Mouse (Mus musculus): ENCODE measurements around the gene Gm5105. TPM values are rescaled to one million over a fixed set of nuclear protein-coding genes. Genes with fewer than 3 reads are reported as not detected.
A peak's percentile ranks its signal among the peaks of the same experiment; 100 is the strongest.

Gene Gm5105
- total and polyA plus RNA-seq, 3 experiments = not detected

DNA sequence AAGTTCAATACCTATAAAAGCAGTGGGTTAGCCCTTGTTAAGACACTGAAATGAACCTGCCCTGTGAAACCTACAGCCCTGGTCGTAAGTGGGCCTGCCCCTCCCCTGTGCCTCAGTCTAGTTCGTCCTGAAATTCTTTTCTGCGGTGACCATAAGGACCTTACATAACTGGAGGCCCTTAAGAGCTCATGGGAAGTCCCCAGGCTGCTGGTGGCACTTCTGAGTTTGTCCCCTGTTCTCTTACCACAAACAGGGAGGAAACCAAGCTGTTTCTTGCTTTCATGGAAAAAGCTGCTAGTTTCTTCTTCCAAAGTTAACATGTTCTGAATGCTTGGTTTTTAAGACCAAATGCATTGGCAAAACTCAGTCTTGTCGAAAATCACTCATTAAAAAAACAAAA, 65.3 kb downstream of the Gm5105 start:
- Histone ChIP-seq H3K36me3 (ENCODE audit: control insufficient read depth in 1 of 2, insufficient read depth in 2 of 2, low read length in 2 of 2) (peaks cover 0 to 12% of the 10 kb centered on the region in 2 experiments; a peak in 2 of 4 replicates), H3K9ac (ENCODE audit: control insufficient read depth, low read depth, low read length, poor library complexity, severe bottlenecking) (no peak overlapping the region), H3K79me2 (ENCODE audit: control insufficient read depth, insufficient read depth, low read length, poor library complexity) (no peaks in the 10 kb centered on the region), H3K27me3 (ENCODE audit: control insufficient read depth in 1 of 2, insufficient read depth in 2 of 2, low read length in 2 of 2) (no peaks in the 10 kb centered on the region), H3K4me1 (ENCODE audit: control insufficient read depth in 1 of 2, insufficient read depth in 2 of 2, low read length in 2 of 2) (peaks cover 8 to 20% of the 10 kb centered on the region in 2 experiments), H3K4me3 (ENCODE audit: control insufficient read depth in 1 of 2, insufficient read depth in 1 of 2, low read depth in 2 of 2, low read length in 2 of 2) (no peak overlapping the region), H3K9me3 (replicated peaks; ENCODE audit: insufficient read depth, low read length) (no peaks in the 10 kb centered on the region), H3K27ac (ENCODE audit: control insufficient read depth, low read depth, low read length) (no peak overlapping the region)
- TF ChIP-seq CHD1 (IDR thresholded peaks at IDR 0.05; ENCODE audit: low read depth, low read length) = no peak
- no peak for TF ChIP-seq TBP (IDR thresholded peaks at IDR 0.05; ENCODE audit: low read depth, low read length)
- TF ChIP-seq MAZ (IDR thresholded peaks at IDR 0.05; ENCODE audit: low read depth, low read length) = no peak
- TF ChIP-seq KAT2A (conservative IDR thresholded peaks at IDR 0.05; ENCODE audit: low read depth, low read length) = no peak
- TF ChIP-seq ELF1 (IDR thresholded peaks at IDR 0.05; ENCODE audit: low read depth, low read length) = no peak
- no peak for TF ChIP-seq MYB (IDR thresholded peaks at IDR 0.05; ENCODE audit: low read depth, low read length)
- TF ChIP-seq ZKSCAN1 (IDR thresholded peaks at IDR 0.05; ENCODE audit: low read depth, low read length) = no peak
- TF ChIP-seq USF2 (IDR thresholded peaks at IDR 0.05; ENCODE audit: borderline replicate concordance in 1 of 2, insufficient read depth in 1 of 2, low read depth in 1 of 2, low read length in 2 of 2) = no peak
- no peak for TF ChIP-seq MAFK (IDR thresholded peaks at IDR 0.05; ENCODE audit: borderline replicate concordance, low read depth, low read length)
- TF ChIP-seq EP300 (IDR thresholded peaks at IDR 0.05; ENCODE audit: low read depth in 1 of 2, low read length in 2 of 2) = no peak
- TF ChIP-seq ZNF384 (IDR thresholded peaks at IDR 0.05; ENCODE audit: low read depth, low read length) = no peak
- no peak for TF ChIP-seq E2F4 (IDR thresholded peaks at IDR 0.05; ENCODE audit: borderline replicate concordance, low read depth, low read length)
- TF ChIP-seq BHLHE40 (IDR thresholded peaks at IDR 0.05; ENCODE audit: borderline replicate concordance, low read depth, low read length) = no peak
- no peak for TF ChIP-seq USF1 (IDR thresholded peaks at IDR 0.05; ENCODE audit: low read depth, low read length)
- no peak for TF ChIP-seq GABPA (IDR thresholded peaks at IDR 0.05; ENCODE audit: low read depth, low read length)
- TF ChIP-seq UBTF (IDR thresholded peaks at IDR 0.05; ENCODE audit: borderline replicate concordance, insufficient read depth, low read depth, low read length) = no peak
- TF ChIP-seq POLR2AphosphoS2 (IDR thresholded peaks at IDR 0.05; ENCODE audit: low read length) = no peak
- no peak for TF ChIP-seq POLR2A (IDR thresholded peaks at IDR 0.05; ENCODE audit: control insufficient read depth in 1 of 2, insufficient read depth in 1 of 2, low read depth in 1 of 2, low read length in 2 of 2, poor library complexity in 1 of 2)
- TF ChIP-seq HCFC1 (IDR thresholded peaks at IDR 0.05; ENCODE audit: low read depth, low read length) = no peak
- no peak for DNase-seq (ENCODE audit: low read depth, low spot score)

GRCm38 (mm10) chr3:138000724-138001069, 66.5 kb downstream of the Gm5105 start:
- H3K27ac ChIP-seq (ENCODE audit: control insufficient read depth, low read depth, low read length) = no peak overlapping the region
- H3K9me3 ChIP-seq (replicated peaks; ENCODE audit: insufficient read depth, low read length) = no peaks in the 10 kb centered on the region
- DNase-seq (ENCODE audit: low read depth, low spot score) = peak; percentile 66
- H3K9ac ChIP-seq (ENCODE audit: control insufficient read depth, low read depth, low read length, poor library complexity, severe bottlenecking) = no peak overlapping the region; the same call in 1 of the 2 replicates
- H3K27me3 ChIP-seq (ENCODE audit: control insufficient read depth in 1 of 2, insufficient read depth in 2 of 2, low read length in 2 of 2) = no peaks in the 10 kb centered on the region
- H3K79me2 ChIP-seq (ENCODE audit: control insufficient read depth, insufficient read depth, low read length, poor library complexity) = no peaks in the 10 kb centered on the region
- no peak overlapping the region for H3K4me3 ChIP-seq (ENCODE audit: control insufficient read depth in 1 of 2, insufficient read depth in 1 of 2, low read depth in 2 of 2, low read length in 2 of 2)
- peaks cover 0 to 12% of the 10 kb centered on the region in 2 experiments; a peak in 2 of 4 replicates for H3K36me3 ChIP-seq (ENCODE audit: control insufficient read depth in 1 of 2, insufficient read depth in 2 of 2, low read length in 2 of 2)
- H3K4me1 ChIP-seq (ENCODE audit: control insufficient read depth in 1 of 2, insufficient read depth in 2 of 2, low read length in 2 of 2) = peaks cover 8 to 20% of the 10 kb centered on the region in 2 experiments
- TF ChIP-seq RCOR1 (IDR thresholded peaks at IDR 0.05; ENCODE audit: low read depth, low read length) (no peak), MAFK (IDR thresholded peaks at IDR 0.05; ENCODE audit: borderline replicate concordance, low read depth, low read length) (no peak), MEF2A (IDR thresholded peaks at IDR 0.05; ENCODE audit: extremely low read depth, insufficient replicate concordance, low read depth, low read length, poor library complexity, severe bottlenecking) (peak; percentile 57; the same call in 1 of the 2 replicates), CTCF (IDR thresholded peaks at IDR 0.05 in 2 of 3, conservative IDR thresholded peaks at IDR 0.05 in 1 of 3; ENCODE audit: control insufficient read depth in 1 of 3, insufficient read depth in 1 of 3, low read depth in 2 of 3, low read length in 3 of 3, poor library complexity in 1 of 3, severe bottlenecking in 1 of 3) (no peak), MYC (IDR thresholded peaks at IDR 0.05; ENCODE audit: low read depth, low read length) (no peak), USF2 (IDR thresholded peaks at IDR 0.05; ENCODE audit: borderline replicate concordance in 1 of 2, insufficient read depth in 1 of 2, low read depth in 1 of 2, low read length in 2 of 2) (no peak), USF1 (IDR thresholded peaks at IDR 0.05; ENCODE audit: low read depth, low read length) (no peak), MYB (IDR thresholded peaks at IDR 0.05; ENCODE audit: low read depth, low read length) (no peak), POLR2AphosphoS5 (IDR thresholded peaks at IDR 0.05; ENCODE audit: borderline replicate concordance, low read depth, low read length) (no peak), TBP (IDR thresholded peaks at IDR 0.05; ENCODE audit: low read depth, low read length) (no peak), EP300 (IDR thresholded peaks at IDR 0.05; ENCODE audit: low read depth in 1 of 2, low read length in 2 of 2) (peak in 1 of 2 experiments; percentile 47; a peak in 1 of 4 replicates), TAL1 (IDR thresholded peaks at IDR 0.05; ENCODE audit: low read length) (no peak), POLR2AphosphoS2 (IDR thresholded peaks at IDR 0.05; ENCODE audit: low read length) (no peak)

Data from MEL (cell line).